Mouse (Mus musculus): ENCODE data around the gene Daam1.
A peak's percentile ranks its signal among the peaks of the same experiment; 100 is the strongest.

The Daam1 gene

GRCm38 (mm10) chr12:71863846-71864543 lies 33.1 kb downstream of the Daam1 start:
- DNase-seq (ENCODE audit: extremely low spot score) = peak; percentile 33

GRCm38 (mm10) chr12:71864544-71864897 lies 33.6 kb downstream of the Daam1 start:
- no peak for DNase-seq (ENCODE audit: extremely low spot score)

- DNase-seq (ENCODE audit: extremely low spot score) = no peak
Measured at GRCm38 (mm10) chr12:71865937-71866336, 35.1 kb downstream of the Daam1 start.

GRCm38 (mm10) chr12:71867345-71868240 lies 36.7 kb downstream of the Daam1 start:
- no peak for DNase-seq (ENCODE audit: extremely low spot score)

GRCm38 (mm10) chr12:71870644-71871043 lies 39.8 kb downstream of the Daam1 start:
- DNase-seq (ENCODE audit: extremely low spot score) = no peak

- DNase-seq (ENCODE audit: extremely low spot score) = no peak
Measured at GRCm38 (mm10) chr12:71872330-71872729, 41.5 kb downstream of the Daam1 start.

- DNase-seq (ENCODE audit: extremely low spot score) = no peak
Measured at GRCm38 (mm10) chr12:71874561-71874960, 43.7 kb downstream of the Daam1 start.

- no peak for DNase-seq (ENCODE audit: extremely low spot score)
Measured at GRCm38 (mm10) chr12:71874984-71875383, 44.1 kb downstream of the Daam1 start.

- no peak for DNase-seq (ENCODE audit: extremely low spot score)
Measured at GRCm38 (mm10) chr12:71875761-71876489, 45.0 kb downstream of the Daam1 start.

- no peak for DNase-seq (ENCODE audit: extremely low spot score)
Measured at GRCm38 (mm10) chr12:71880987-71881386, 50.1 kb downstream of the Daam1 start.

GRCm38 (mm10) chr12:71881477-71881876 lies 50.6 kb downstream of the Daam1 start:
- DNase-seq (ENCODE audit: extremely low spot score) = no peak

- DNase-seq (ENCODE audit: extremely low spot score) = no peak
Measured at GRCm38 (mm10) chr12:71883066-71883711, 52.3 kb downstream of the Daam1 start.

- no peak for DNase-seq (ENCODE audit: extremely low spot score)
Measured at GRCm38 (mm10) chr12:71885170-71885574, 54.3 kb downstream of the Daam1 start.

- no peak for DNase-seq (ENCODE audit: extremely low spot score)
Measured at GRCm38 (mm10) chr12:71885717-71886116, 54.8 kb downstream of the Daam1 start.

GRCm38 (mm10) chr12:71886406-71886805 lies 55.5 kb downstream of the Daam1 start:
- DNase-seq (ENCODE audit: extremely low spot score) = no peak

- no peak for DNase-seq (ENCODE audit: extremely low spot score)
Measured at GRCm38 (mm10) chr12:71886941-71887340, 56.1 kb downstream of the Daam1 start.

- no peak for DNase-seq (ENCODE audit: extremely low spot score)
Measured at GRCm38 (mm10) chr12:71888370-71888769, 57.5 kb downstream of the Daam1 start.

- DNase-seq (ENCODE audit: extremely low spot score) = no peak
Measured at GRCm38 (mm10) chr12:71889266-71889665, 58.4 kb downstream of the Daam1 start.

- DNase-seq (ENCODE audit: extremely low spot score) = no peak
Measured at GRCm38 (mm10) chr12:71890282-71890681, 59.4 kb downstream of the Daam1 start.

- peak; percentile 19 for DNase-seq (ENCODE audit: extremely low spot score)
Measured at GRCm38 (mm10) chr12:71891729-71892355, 61.0 kb downstream of the Daam1 start.

- no peak for DNase-seq (ENCODE audit: extremely low spot score)
Measured at GRCm38 (mm10) chr12:71892996-71893605, 62.2 kb downstream of the Daam1 start.

Measured in embryo, embryonic 9.5 days (tissue).